Mouse (Mus musculus): ENCODE results near the gene Klk12.

DNA sequence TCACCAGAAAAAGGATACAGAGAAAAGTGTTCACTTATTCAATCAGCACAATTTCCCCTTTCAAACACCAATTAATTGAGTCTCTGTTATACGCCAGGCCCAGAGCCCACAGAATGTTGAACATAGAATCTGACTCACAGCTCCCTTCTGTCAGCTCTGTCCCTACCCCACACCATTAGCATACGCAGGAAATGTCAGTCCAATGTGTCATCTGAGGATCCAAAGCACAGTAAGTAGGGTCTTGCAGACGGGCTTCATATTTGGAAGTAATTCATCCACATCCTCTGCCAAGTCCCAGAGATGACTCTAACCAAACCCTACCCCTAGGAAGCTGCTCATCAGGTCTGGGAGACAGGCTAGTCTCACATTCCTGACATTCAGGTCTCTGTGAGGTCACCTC is 19.4 kb downstream of the Klk12 start:
- TF ChIP-seq RAD21 (IDR thresholded peaks at IDR 0.05; ENCODE audit: low read depth, low read length) (no peak), BHLHE40 (IDR thresholded peaks at IDR 0.05; ENCODE audit: low read depth, low read length) (no peak), POLR2A (IDR thresholded peaks at IDR 0.05; ENCODE audit: low read depth, low read length) (no peak), USF2 (conservative IDR thresholded peaks at IDR 0.05; ENCODE audit: low read depth, low read length) (no peak)

All from CH12.LX (cell line).